Mouse (Mus musculus) limb, embryonic 13.5 days (tissue): ENCODE measurements around the gene Ssc5d. TPM values are rescaled to one million over a fixed set of nuclear protein-coding genes. Genes with fewer than 3 reads are reported as not detected.

Experiments
- ATAC-seq: fragments of 200-750 bp; cut with Nextera tagmentation; 2 replicates; pipeline ENCODE4 v1.8.0; 2017; ENCODE audit warnings: low read depth, moderate number of reproducible peaks, moderate TSS enrichment; ENCODE audit not compliant: low FRiP score
- H3K27ac ChIP-seq: fragments of 300-500 bp; sonication (generic); 2 replicates; pipeline ENCODE4 v1.5.1; 2015; ENCODE audit warnings: inconsistent platforms, mild to moderate bottlenecking, moderate library complexity
- H3K27me3 ChIP-seq: fragments of 300-500 bp; sonication (generic); 2 replicates; pipeline ENCODE4 v1.6.1; 2015; ENCODE audit warnings: mild to moderate bottlenecking, inconsistent platforms
- H3K36me3 ChIP-seq: fragments of 300-500 bp; sonication (generic); 2 replicates; pipeline ENCODE4 v1.6.1; 2015; ENCODE audit warnings: inconsistent platforms, mild to moderate bottlenecking, moderate library complexity
- H3K4me1 ChIP-seq: fragments of 300-500 bp; sonication (generic); 2 replicates; pipeline ENCODE4 v1.6.1; 2015; ENCODE audit warnings: inconsistent platforms
- H3K4me2 ChIP-seq: fragments of 300-500 bp; sonication (generic); replicated peaks from 2 replicates; pipeline ENCODE4 v1.6.1; 2015; ENCODE audit warnings: inconsistent platforms, mild to moderate bottlenecking, moderate library complexity
- H3K4me3 ChIP-seq: fragments of 300-500 bp; sonication (generic); 2 replicates; pipeline ENCODE4 v1.5.1; 2015; ENCODE audit warnings: moderate library complexity, mild to moderate bottlenecking, inconsistent platforms
- H3K9ac ChIP-seq: fragments of 300-500 bp; sonication (generic); 2 replicates; pipeline ENCODE4 v1.6.1; 2015; ENCODE audit warnings: mild to moderate bottlenecking, inconsistent platforms
- H3K9me3 ChIP-seq: fragments of 300-500 bp; sonication (generic); 2 replicates; pipeline ENCODE4 v1.6.1; 2016; ENCODE audit warnings: inconsistent platforms
- WGBS: fragments of 180-500 bp; shearing (Covaris S2); methylation state at CpG from one replicate; pipeline ENCODE4 v1.1.7; 2015; 5-methylcytosine and 5-hydroxymethylcytosine counted together
- polyA plus RNA-seq: library from polyadenylated mRNA; unstranded; fragments of >200 nt; fragmentation: Nextera tagmentation; extraction: Ambion mirVana; gene quantifications from 2 replicates; pipeline ENCODE4 v1.2.1, GENCODE M21; 2015

Gene Ssc5d
- polyA plus RNA-seq, 1 experiment from 2014 or later, result 8.1 TPM

- H3K9me3 ChIP-seq, result no peaks in the 10 kb centered on the region
- ATAC-seq, result no peak
- WGBS, result 66% methylated on average over 5 of the region's 5 CpGs
- no peak overlapping the region for H3K9ac ChIP-seq
- no peaks in the 10 kb centered on the region for H3K36me3 ChIP-seq
- H3K27me3 ChIP-seq, result peaks cover 7% of the 10 kb centered on the region; the same call in 1 of the 2 replicates
- H3K4me3 ChIP-seq, result no peak overlapping the region
- no peak overlapping the region for H3K4me2 ChIP-seq
- H3K4me1 ChIP-seq, result no peaks in the 10 kb centered on the region; the same call in 1 of the 2 replicates
- H3K27ac ChIP-seq, result no peak overlapping the region
Measured at GRCm38 (mm10) chr7:4963527-4963926, 37.9 kb downstream of the Ssc5d start.

- Histone ChIP-seq H3K4me1 (no peaks in the 10 kb centered on the region; the same call in 1 of the 2 replicates), H3K9me3 (no peaks in the 10 kb centered on the region), H3K27ac (no peak within 1 kb of the TSS), H3K36me3 (no peaks in the 10 kb centered on the region), H3K27me3 (peaks cover 7% of the 10 kb centered on the region; the same call in 1 of the 2 replicates), H3K4me3 (peak within 1 kb of the TSS; percentile 15; the same call in 1 of the 2 replicates), H3K9ac (peak within 1 kb of the TSS; percentile 35; the same call in 1 of the 2 replicates), H3K4me2 (0 out of 2 replicates have a peak within 1 kb of the TSS, but pooled peaks have one; percentile 31)
- 5% methylated on average over 10 of the region's 10 CpGs for WGBS
- peak; percentile 79 for ATAC-seq
Measured at GRCm38 (mm10) chr7:4964272-4964671, 38.7 kb downstream of the Ssc5d start, which contains the start of gene Sbk2. Gene Sbk2 (minus strand): TSS chr7:4964406.

- no peak for ATAC-seq
- Histone ChIP-seq H3K4me2 (no peak overlapping the region), H3K36me3 (no peaks in the 10 kb centered on the region), H3K9ac (no peak overlapping the region), H3K4me3 (no peak overlapping the region), H3K9me3 (no peaks in the 10 kb centered on the region), H3K27me3 (peaks cover 7% of the 10 kb centered on the region; the same call in 1 of the 2 replicates), H3K4me1 (no peaks in the 10 kb centered on the region; the same call in 1 of the 2 replicates), H3K27ac (no peak overlapping the region)
- 77% methylated on average over 5 of the region's 5 CpGs for WGBS
Measured at GRCm38 (mm10) chr7:4964988-4965387, 39.4 kb downstream of the Ssc5d start.

DNA sequence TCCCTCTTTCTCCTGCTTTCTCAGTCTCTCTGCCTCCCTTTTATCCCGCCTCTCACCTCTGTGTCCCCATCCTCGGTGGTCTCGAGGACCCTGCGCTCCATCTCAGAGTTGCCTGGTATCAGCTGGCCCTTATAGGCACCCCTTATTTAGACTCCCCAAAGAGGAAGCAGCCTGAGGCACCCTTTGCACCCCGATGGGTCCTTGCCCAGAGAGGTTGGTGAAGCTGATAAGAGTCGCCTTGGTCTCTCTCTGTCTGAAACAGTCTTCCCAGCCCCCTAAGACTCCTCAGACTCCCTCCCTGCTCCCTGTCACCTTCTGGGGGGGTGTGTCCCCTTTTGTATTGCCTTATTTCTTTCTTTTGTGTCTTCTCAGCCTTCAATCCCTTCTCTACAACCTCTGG lies 45.5 kb downstream of the Ssc5d start, which contains the start of gene Sbk3:
Gene Sbk3, minus strand, starts transcription at position 101 of the 400 bp plus-strand sequence.
- Histone ChIP-seq H3K27ac (no peak within 1 kb of the TSS), H3K4me1 (no peaks in the 10 kb centered on the region), H3K4me2 (no peak within 1 kb of the TSS), H3K9ac (no peak within 1 kb of the TSS), H3K4me3 (no peak within 1 kb of the TSS), H3K9me3 (no peaks in the 10 kb centered on the region), H3K27me3 (peaks cover 7% of the 10 kb centered on the region; the same call in 1 of the 2 replicates), H3K36me3 (no peaks in the 10 kb centered on the region)
- WGBS, result 49% methylated on average over 6 of the region's 6 CpGs
- ATAC-seq, result no peak

DNA sequence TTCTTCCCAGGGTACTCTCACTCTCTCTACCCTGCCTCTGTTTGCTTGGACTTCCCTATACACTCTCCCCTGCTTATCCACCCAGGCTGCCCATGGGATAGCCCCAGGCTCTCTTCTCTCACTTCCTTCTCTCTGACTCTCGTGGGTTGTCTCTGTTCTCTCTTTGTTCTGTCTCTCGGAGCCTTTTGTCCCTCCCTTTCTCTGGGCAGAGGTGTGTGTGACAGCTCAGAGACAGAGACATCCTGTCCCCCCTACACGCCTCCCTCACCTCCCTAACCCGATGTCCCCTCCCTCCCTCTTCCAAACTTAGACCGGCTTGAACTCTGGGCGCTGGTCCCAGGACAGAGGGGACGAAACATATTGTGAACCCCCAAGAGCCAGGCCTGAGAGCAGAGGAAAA lies 46.1 kb downstream of the Ssc5d start:
- Histone ChIP-seq H3K36me3 (no peaks in the 10 kb centered on the region), H3K27ac (no peak overlapping the region), H3K9me3 (0 out of 2 replicates have a peak, but pooled peaks cover under 1% of the 10 kb centered on the region), H3K27me3 (peaks cover 4% of the 10 kb centered on the region; the same call in 1 of the 2 replicates), H3K4me2 (no peak overlapping the region), H3K9ac (no peak overlapping the region), H3K4me3 (no peak overlapping the region), H3K4me1 (no peaks in the 10 kb centered on the region)
- 27% methylated on average over 7 of the region's 7 CpGs for WGBS
- no peak for ATAC-seq

GRCm38 (mm10) chr7:4972321-4973047 lies 46.9 kb downstream of the Ssc5d start:
- no peaks in the 10 kb centered on the region for H3K4me1 ChIP-seq
- no peak; the same call in 1 of the 2 replicates for ATAC-seq
- no peak overlapping the region for H3K4me3 ChIP-seq
- WGBS, result 66% methylated on average over 18 of the region's 18 CpGs
- H3K9me3 ChIP-seq, result 0 out of 2 replicates have a peak, but pooled peaks cover 3% of the 10 kb centered on the region
- H3K9ac ChIP-seq, result no peak overlapping the region
- H3K27me3 ChIP-seq, result peaks cover 1% of the 10 kb centered on the region; the same call in 1 of the 2 replicates
- no peaks in the 10 kb centered on the region for H3K36me3 ChIP-seq
- H3K4me2 ChIP-seq, result no peak overlapping the region
- H3K27ac ChIP-seq, result no peak overlapping the region

GRCm38 (mm10) chr7:4975455-4975854 lies 49.9 kb downstream of the Ssc5d start:
- no peaks in the 10 kb centered on the region for H3K4me1 ChIP-seq
- no peak for ATAC-seq
- H3K4me2 ChIP-seq, result no peak overlapping the region
- 0 out of 2 replicates have a peak, but pooled peaks cover 3% of the 10 kb centered on the region for H3K9me3 ChIP-seq
- H3K27me3 ChIP-seq, result no peaks in the 10 kb centered on the region
- no peaks in the 10 kb centered on the region for H3K36me3 ChIP-seq
- H3K4me3 ChIP-seq, result no peak overlapping the region
- no peak overlapping the region for H3K9ac ChIP-seq
- 43% methylated on average over 4 of the region's 4 CpGs for WGBS
- no peak overlapping the region for H3K27ac ChIP-seq

GRCm38 (mm10) chr7:4976832-4977231 lies 51.2 kb downstream of the Ssc5d start:
- H3K9ac ChIP-seq, result no peak overlapping the region
- H3K27ac ChIP-seq, result no peak overlapping the region
- H3K9me3 ChIP-seq, result 0 out of 2 replicates have a peak, but pooled peaks cover 3% of the 10 kb centered on the region
- WGBS, result 88% methylated on average over 7 of the region's 7 CpGs
- no peak overlapping the region for H3K4me2 ChIP-seq
- H3K36me3 ChIP-seq, result no peaks in the 10 kb centered on the region
- H3K4me1 ChIP-seq, result no peaks in the 10 kb centered on the region
- no peak for ATAC-seq
- no peak overlapping the region for H3K4me3 ChIP-seq
- H3K27me3 ChIP-seq, result no peaks in the 10 kb centered on the region

DNA sequence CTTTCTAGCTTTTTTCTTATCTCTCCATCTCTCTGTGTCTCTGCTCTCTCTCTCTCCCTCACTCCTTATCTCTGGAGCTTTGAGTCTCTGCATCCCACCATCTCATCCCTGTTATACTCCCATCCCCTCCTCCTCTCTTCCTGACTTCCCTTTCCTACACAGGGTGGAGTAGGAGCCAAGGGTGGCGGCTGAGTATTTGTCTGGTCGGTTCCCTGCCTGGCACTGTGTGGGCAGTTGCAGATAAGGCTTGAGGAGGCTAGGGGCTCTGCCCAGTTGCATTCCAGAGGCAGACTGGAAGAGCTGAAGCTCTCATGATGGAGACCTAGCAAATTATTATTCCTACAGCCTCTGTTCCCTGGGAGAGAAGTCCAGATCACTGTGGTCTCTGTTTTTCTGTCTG lies 62.7 kb downstream of the Ssc5d start:
- ATAC-seq, result no peak

DNA sequence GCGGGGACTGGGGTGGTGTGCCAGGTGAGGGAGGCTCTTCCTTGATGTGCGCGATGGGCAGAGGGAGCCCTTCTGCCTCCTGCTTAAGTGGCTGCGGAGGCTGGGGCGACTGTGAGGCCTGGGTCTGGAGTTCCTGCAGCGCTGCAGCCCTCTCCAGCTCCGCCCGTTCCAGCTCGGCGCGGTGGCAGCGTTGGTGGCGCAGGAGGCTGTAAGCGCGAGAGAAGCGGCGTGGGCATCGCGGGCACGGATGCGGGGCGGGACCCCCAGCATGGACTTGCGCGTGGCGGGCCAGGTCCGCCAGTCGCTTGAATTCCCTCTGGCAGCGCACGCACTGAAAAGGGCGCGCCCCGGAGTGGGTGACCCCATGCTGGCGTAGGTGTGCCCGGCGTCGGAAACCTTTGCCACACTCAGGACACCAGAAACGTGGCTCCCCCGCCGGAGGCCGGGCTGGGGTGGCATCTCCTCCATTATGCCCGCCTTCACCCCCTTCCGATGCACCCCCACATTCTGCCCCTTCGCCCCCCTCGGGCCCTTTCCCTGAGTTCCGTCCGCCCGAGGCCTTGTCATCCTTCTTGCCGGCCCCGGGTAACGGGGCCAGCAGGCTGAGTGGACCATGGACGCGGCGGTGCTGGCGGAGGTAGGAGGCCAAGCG lies 67.9 kb downstream of the Ssc5d start:
- Histone ChIP-seq H3K9ac (peak overlapping the region; percentile 83), H3K9me3 (peaks cover 11% of the 10 kb centered on the region; the same call in 1 of the 2 replicates), H3K4me2 (peak overlapping the region; percentile 85), H3K27ac (no peak overlapping the region), H3K36me3 (peaks cover 35% of the 10 kb centered on the region), H3K27me3 (peaks cover 25% of the 10 kb centered on the region), H3K4me1 (peaks cover 27% of the 10 kb centered on the region), H3K4me3 (peak overlapping the region; percentile 81)
- whole genome bisulfite sequencing, result 33% methylated on average over 53 of the region's 55 CpGs
- ATAC-seq, result no peak

More for the DNA sequence above, 62.7 kb downstream of the Ssc5d start:
- no peak overlapping the region for H3K9ac ChIP-seq
- peaks cover 9% of the 10 kb centered on the region for H3K27me3 ChIP-seq
- 68% methylated on average over 2 of the region's 2 CpGs for WGBS
- peaks cover 22% of the 10 kb centered on the region for H3K36me3 ChIP-seq
- no peak overlapping the region for H3K27ac ChIP-seq
- no peak overlapping the region for H3K4me3 ChIP-seq
- no peak overlapping the region for H3K4me2 ChIP-seq
- H3K9me3 ChIP-seq, result peaks cover 11% of the 10 kb centered on the region; the same call in 1 of the 2 replicates
- H3K4me1 ChIP-seq, result no peaks in the 10 kb centered on the region

DNA sequence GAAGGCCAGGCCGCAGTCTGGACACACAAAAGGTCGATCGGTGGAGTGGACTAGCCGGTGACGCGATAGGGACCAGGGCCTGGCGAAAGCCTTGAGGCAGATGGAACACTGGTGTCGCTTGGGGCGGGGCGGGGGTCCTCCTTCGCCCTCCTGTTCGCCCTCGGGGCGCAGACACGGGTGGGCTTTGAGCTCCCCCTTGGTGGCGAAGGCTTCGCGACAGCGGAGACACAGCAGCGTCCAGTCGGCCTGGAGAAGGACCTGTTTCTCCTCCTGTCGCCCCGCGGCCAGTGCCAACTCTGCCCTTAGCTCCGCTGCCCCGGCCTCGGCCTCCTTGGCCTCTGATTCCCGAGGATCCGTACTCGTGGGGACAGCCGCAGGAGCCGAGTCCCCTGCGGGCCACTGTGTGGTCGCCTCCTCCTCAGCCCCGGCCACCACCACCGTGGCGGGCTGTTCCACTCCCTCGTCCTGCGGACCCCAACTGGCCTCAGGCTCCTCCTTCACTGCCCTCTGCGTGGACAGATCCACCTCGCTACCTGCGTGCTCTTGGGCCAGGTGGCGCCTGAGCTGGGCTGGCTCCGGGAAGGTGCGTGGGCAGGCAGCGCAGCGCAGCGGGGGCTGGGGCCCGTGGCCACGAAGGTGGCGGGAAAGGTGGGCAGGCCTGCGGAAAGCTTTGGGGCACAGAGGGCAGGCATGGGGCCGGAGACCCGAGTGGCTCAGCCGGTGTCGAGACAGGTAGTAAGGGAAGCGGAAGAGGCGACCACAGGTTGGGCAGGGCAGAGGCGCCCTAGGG lies 68.6 kb downstream of the Ssc5d start:
- peaks cover 27% of the 10 kb centered on the region for H3K4me1 ChIP-seq
- no peak overlapping the region for H3K27ac ChIP-seq
- peaks cover 11% of the 10 kb centered on the region; the same call in 1 of the 2 replicates for H3K9me3 ChIP-seq
- peak overlapping the region; percentile 83 for H3K9ac ChIP-seq
- H3K27me3 ChIP-seq, result peaks cover 25% of the 10 kb centered on the region
- H3K36me3 ChIP-seq, result peaks cover 35% of the 10 kb centered on the region
- ATAC-seq, result no peak
- H3K4me3 ChIP-seq, result peak overlapping the region; percentile 81
- WGBS, result 46% methylated on average over 59 of the region's 59 CpGs
- peak overlapping the region; percentile 85 for H3K4me2 ChIP-seq
